Mouse (Mus musculus) skeletal muscle tissue, adult 2 months (tissue): ENCODE data around the gene Runx2.

Experiments
- DNase-seq: peaks from one replicate; pipeline ENCODE4 v3.0.0-alpha.2; 2012; ENCODE audit warnings: low read depth, low spot score

The Runx2 gene

GRCm38 (mm10) chr17:44592067-44592736 lies 222.4 kb downstream of the Runx2 start:
- no peak for DNase-seq

- no peak for DNase-seq
Measured at GRCm38 (mm10) chr17:44588470-44588869, 226.1 kb downstream of the Runx2 start.

GRCm38 (mm10) chr17:44588020-44588419 lies 226.6 kb downstream of the Runx2 start:
- DNase-seq = no peak

- DNase-seq = no peak
Measured at GRCm38 (mm10) chr17:44586196-44586595, 228.4 kb downstream of the Runx2 start.

GRCm38 (mm10) chr17:44584781-44585180 lies 229.8 kb downstream of the Runx2 start:
- DNase-seq = no peak

- no peak for DNase-seq
Measured at GRCm38 (mm10) chr17:44577791-44578190, 236.8 kb downstream of the Runx2 start.

- DNase-seq = no peak
Measured at GRCm38 (mm10) chr17:44570899-44571298, 243.7 kb downstream of the Runx2 start.

GRCm38 (mm10) chr17:44569020-44569621 lies 245.5 kb downstream of the Runx2 start:
- DNase-seq = no peak

GRCm38 (mm10) chr17:44566992-44567391 lies 247.6 kb downstream of the Runx2 start:
- DNase-seq = no peak

- no peak for DNase-seq
Measured at GRCm38 (mm10) chr17:44565884-44566515, 248.6 kb downstream of the Runx2 start.

- DNase-seq = no peak
Measured at GRCm38 (mm10) chr17:44565311-44565831, 249.2 kb downstream of the Runx2 start.

- DNase-seq = no peak
Measured at GRCm38 (mm10) chr17:44564611-44565198, 249.9 kb downstream of the Runx2 start.

GRCm38 (mm10) chr17:44560016-44560415 lies 254.6 kb downstream of the Runx2 start:
- no peak for DNase-seq

- no peak for DNase-seq
Measured at GRCm38 (mm10) chr17:44557199-44558111, 257.1 kb downstream of the Runx2 start.

- no peak for DNase-seq
Measured at GRCm38 (mm10) chr17:44554941-44555340, 259.7 kb downstream of the Runx2 start.

GRCm38 (mm10) chr17:44549551-44549950 lies 265.0 kb downstream of the Runx2 start:
- no peak for DNase-seq

GRCm38 (mm10) chr17:44547922-44548321 lies 266.7 kb downstream of the Runx2 start:
- DNase-seq = no peak

- DNase-seq = no peak
Measured at GRCm38 (mm10) chr17:44546801-44547200, 267.8 kb downstream of the Runx2 start.

GRCm38 (mm10) chr17:44545141-44545813 lies 269.3 kb downstream of the Runx2 start:
- no peak for DNase-seq

- no peak for DNase-seq
Measured at GRCm38 (mm10) chr17:44542706-44543105, 271.9 kb downstream of the Runx2 start.

- no peak for DNase-seq
Measured at GRCm38 (mm10) chr17:44540699-44541098, 273.9 kb downstream of the Runx2 start.
